Mouse (Mus musculus): ENCODE data around the gene Bag1. TPM values are rescaled to one million over a fixed set of nuclear protein-coding genes. Genes with fewer than 3 reads are reported as not detected.

Gene Bag1
- polyA plus RNA-seq, 1 experiment = 66.0 TPM

DNA sequence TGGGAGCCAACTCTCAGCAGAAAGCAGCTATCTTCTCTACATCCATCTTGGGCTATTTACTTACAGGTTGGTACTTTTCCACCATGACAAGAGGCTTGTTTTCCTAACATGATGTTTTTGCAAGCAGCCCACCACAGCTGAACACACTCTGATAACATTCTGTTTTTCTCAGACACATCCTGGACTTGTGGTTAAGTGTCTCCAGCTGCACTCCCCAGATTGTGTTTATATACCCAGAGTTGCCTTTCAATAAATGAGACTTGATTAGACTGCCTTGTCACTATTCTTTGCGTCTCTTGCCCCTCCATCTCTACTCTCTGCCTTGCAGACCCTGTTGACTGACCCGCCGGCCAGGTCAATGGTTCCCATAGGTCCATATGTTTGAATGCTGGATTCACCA lies 48.0 kb downstream of the Bag1 start:
- Histone ChIP-seq H3K27me3 (ENCODE audit: control insufficient read depth) (no peaks in the 10 kb centered on the region), H3K9me3 (ENCODE audit: control insufficient read depth, low read length) (peaks cover 5% of the 10 kb centered on the region; the same call in 1 of the 2 replicates), H3K4me3 (replicated peaks) (no peak overlapping the region), H3K4me1 (ENCODE audit: control insufficient read depth) (peaks cover 11% of the 10 kb centered on the region), H3K36me3 (ENCODE audit: control insufficient read depth) (no peaks in the 10 kb centered on the region)
- TF ChIP-seq TAL1 (IDR thresholded peaks at IDR 0.05; ENCODE audit: low read length) (no peak), GATA1 (IDR thresholded peaks at IDR 0.05; ENCODE audit: low read length) (no peak)

- no peak overlapping the region for H3K4me3 ChIP-seq (replicated peaks)
- no peaks in the 10 kb centered on the region for H3K27me3 ChIP-seq (ENCODE audit: control insufficient read depth)
- TF ChIP-seq TAL1 (IDR thresholded peaks at IDR 0.05; ENCODE audit: low read length) (no peak), GATA1 (IDR thresholded peaks at IDR 0.05; ENCODE audit: low read length) (no peak)
Observed at GRCm38 (mm10) chr4:40899264-40899663, 48.8 kb downstream of the Bag1 start.

GRCm38 (mm10) chr4:40898476-40899044 lies 49.5 kb downstream of the Bag1 start:
- Histone ChIP-seq H3K4me3 (replicated peaks) (no peak overlapping the region), H3K4me1 (ENCODE audit: control insufficient read depth) (peaks cover 11% of the 10 kb centered on the region), H3K36me3 (ENCODE audit: control insufficient read depth) (no peaks in the 10 kb centered on the region), H3K9me3 (ENCODE audit: control insufficient read depth, low read length) (peaks cover 5% of the 10 kb centered on the region; the same call in 1 of the 2 replicates), H3K27me3 (ENCODE audit: control insufficient read depth) (no peaks in the 10 kb centered on the region)
- TF ChIP-seq TAL1 (IDR thresholded peaks at IDR 0.05; ENCODE audit: low read length) = no peak
- TF ChIP-seq GATA1 (IDR thresholded peaks at IDR 0.05; ENCODE audit: low read length) = no peak

More at GRCm38 (mm10) chr4:40899264-40899663, 48.8 kb downstream of the Bag1 start:
- peaks cover 11% of the 10 kb centered on the region for H3K4me1 ChIP-seq (ENCODE audit: control insufficient read depth)
- no peaks in the 10 kb centered on the region for H3K36me3 ChIP-seq (ENCODE audit: control insufficient read depth)
- H3K9me3 ChIP-seq (ENCODE audit: control insufficient read depth, low read length) = peaks cover 5% of the 10 kb centered on the region; the same call in 1 of the 2 replicates

DNA sequence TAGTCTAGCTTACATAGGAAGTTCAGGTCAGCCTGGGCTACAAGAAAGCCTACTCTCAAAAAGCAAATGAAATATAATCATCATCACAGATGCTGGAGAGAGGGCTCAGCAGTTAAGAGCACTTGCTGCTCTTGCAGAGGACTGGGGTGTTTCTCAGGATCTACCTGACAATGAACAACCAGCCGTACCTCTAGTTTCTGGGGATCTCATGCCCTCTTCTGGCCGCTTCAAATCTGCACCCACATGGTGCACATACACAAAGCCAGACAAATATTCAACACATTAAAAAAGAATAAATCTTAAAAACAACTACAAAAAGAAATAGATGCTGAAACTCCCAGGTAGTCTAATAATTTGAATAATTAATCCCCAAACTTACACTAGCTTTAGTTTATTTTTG lies 52.4 kb downstream of the Bag1 start:
- Histone ChIP-seq H3K4me1 (ENCODE audit: control insufficient read depth) (peaks cover 9% of the 10 kb centered on the region), H3K4me3 (replicated peaks) (no peak overlapping the region)

DNA sequence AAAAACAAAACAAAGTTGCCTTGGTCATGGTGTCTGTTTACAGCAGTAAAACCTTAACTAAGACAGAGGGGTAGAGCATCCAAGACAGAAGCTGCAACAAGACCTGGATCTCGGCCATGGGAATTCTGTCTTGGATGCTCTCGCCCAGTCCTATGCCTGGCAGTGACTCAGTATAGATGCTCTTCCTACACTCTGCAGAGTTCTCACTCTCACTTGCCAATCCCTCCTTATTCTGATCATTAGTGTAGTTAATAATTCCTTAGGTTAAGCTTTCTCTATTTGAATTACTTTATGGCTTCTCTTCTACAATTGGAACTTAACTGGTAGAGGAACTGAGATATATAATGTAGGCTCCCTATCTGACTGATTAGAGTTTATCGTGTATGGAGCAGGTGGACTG lies 53.0 kb downstream of the Bag1 start:
- H3K9me3 ChIP-seq (ENCODE audit: control insufficient read depth, low read length) = peaks cover 3% of the 10 kb centered on the region; the same call in 1 of the 2 replicates
- H3K36me3 ChIP-seq (ENCODE audit: control insufficient read depth) = no peaks in the 10 kb centered on the region
- H3K4me3 ChIP-seq (replicated peaks) = no peak overlapping the region
- TF ChIP-seq GATA1 (IDR thresholded peaks at IDR 0.05; ENCODE audit: low read length) (no peak), TAL1 (IDR thresholded peaks at IDR 0.05; ENCODE audit: low read length) (no peak)
- peaks cover 4% of the 10 kb centered on the region; the same call in 1 of the 2 replicates for H3K4me1 ChIP-seq (ENCODE audit: control insufficient read depth)
- no peaks in the 10 kb centered on the region for H3K27me3 ChIP-seq (ENCODE audit: control insufficient read depth)

More for the DNA sequence above, 52.4 kb downstream of the Bag1 start:
- Histone ChIP-seq H3K27me3 (ENCODE audit: control insufficient read depth) (no peaks in the 10 kb centered on the region), H3K9me3 (ENCODE audit: control insufficient read depth, low read length) (peaks cover 5% of the 10 kb centered on the region; the same call in 1 of the 2 replicates), H3K36me3 (ENCODE audit: control insufficient read depth) (no peaks in the 10 kb centered on the region)
- TF ChIP-seq GATA1 (IDR thresholded peaks at IDR 0.05; ENCODE audit: low read length) (no peak), TAL1 (IDR thresholded peaks at IDR 0.05; ENCODE audit: low read length) (no peak)

DNA sequence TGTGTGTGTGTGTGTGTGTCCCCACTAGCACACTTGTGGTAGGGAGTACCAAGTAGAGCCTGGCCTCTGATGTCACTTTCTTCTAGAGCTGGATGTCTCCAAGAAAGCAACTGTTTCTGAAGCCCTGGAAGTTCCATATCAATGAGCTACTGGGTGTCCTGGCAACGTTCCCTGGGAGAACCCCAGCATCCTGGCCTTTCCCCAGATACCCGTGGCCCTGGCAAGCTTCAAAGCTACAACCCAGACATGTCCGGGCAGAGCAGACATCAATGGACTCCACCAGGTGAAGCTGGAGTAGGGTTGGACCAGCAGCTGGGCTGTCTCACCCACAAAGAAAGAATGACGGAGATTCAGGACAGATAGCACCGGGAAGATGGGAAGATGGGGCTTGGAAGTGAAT lies 56.9 kb downstream of the Bag1 start:
- Histone ChIP-seq H3K4me1 (ENCODE audit: control insufficient read depth) (no peaks in the 10 kb centered on the region; the same call in 1 of the 2 replicates), H3K9me3 (ENCODE audit: control insufficient read depth, low read length) (peaks cover 3% of the 10 kb centered on the region; the same call in 1 of the 2 replicates), H3K27me3 (ENCODE audit: control insufficient read depth) (no peaks in the 10 kb centered on the region), H3K36me3 (ENCODE audit: control insufficient read depth) (no peaks in the 10 kb centered on the region), H3K4me3 (replicated peaks) (no peak overlapping the region)
- TF ChIP-seq TAL1 (IDR thresholded peaks at IDR 0.05; ENCODE audit: low read length) = no peak
- no peak for TF ChIP-seq GATA1 (IDR thresholded peaks at IDR 0.05; ENCODE audit: low read length)

GRCm38 (mm10) chr4:40889983-40890382 lies 58.1 kb downstream of the Bag1 start:
- TF ChIP-seq TAL1 (IDR thresholded peaks at IDR 0.05; ENCODE audit: low read length) = no peak
- TF ChIP-seq GATA1 (IDR thresholded peaks at IDR 0.05; ENCODE audit: low read length) = no peak
- Histone ChIP-seq H3K4me3 (replicated peaks) (no peak overlapping the region), H3K4me1 (ENCODE audit: control insufficient read depth) (no peaks in the 10 kb centered on the region; the same call in 1 of the 2 replicates)

DNA sequence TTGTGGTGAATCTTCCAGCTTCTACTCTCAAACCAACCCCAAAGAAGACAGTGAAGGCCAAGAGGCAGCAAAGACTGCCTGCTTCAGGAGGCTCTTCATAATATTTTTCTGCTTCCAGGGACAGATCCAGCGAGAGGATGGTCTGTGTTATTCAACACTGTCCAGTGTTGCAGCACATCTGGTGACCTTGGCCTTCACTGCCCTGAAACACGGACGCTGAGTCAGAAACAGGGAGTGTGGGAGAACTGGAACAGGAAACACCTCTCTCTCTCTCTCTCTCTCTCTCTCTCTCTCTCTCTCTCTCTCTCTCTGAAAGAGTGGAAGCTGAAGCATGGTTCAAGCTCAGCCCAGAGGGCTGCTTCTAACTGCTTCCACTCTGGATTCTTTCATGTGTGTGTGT lies 58.8 kb downstream of the Bag1 start:
- Histone ChIP-seq H3K4me1 (ENCODE audit: control insufficient read depth) (no peaks in the 10 kb centered on the region; the same call in 1 of the 2 replicates), H3K36me3 (ENCODE audit: control insufficient read depth) (no peaks in the 10 kb centered on the region), H3K9me3 (ENCODE audit: control insufficient read depth, low read length) (no peaks in the 10 kb centered on the region), H3K27me3 (ENCODE audit: control insufficient read depth) (no peaks in the 10 kb centered on the region), H3K4me3 (replicated peaks) (no peak overlapping the region)
- no peak for TF ChIP-seq GATA1 (IDR thresholded peaks at IDR 0.05; ENCODE audit: low read length)

More at GRCm38 (mm10) chr4:40889983-40890382, 58.1 kb downstream of the Bag1 start:
- no peaks in the 10 kb centered on the region for H3K27me3 ChIP-seq (ENCODE audit: control insufficient read depth)
- H3K9me3 ChIP-seq (ENCODE audit: control insufficient read depth, low read length) = no peaks in the 10 kb centered on the region
- H3K36me3 ChIP-seq (ENCODE audit: control insufficient read depth) = no peaks in the 10 kb centered on the region

- Histone ChIP-seq H3K4me3 (replicated peaks) (no peak overlapping the region), H3K4me1 (ENCODE audit: control insufficient read depth) (no peaks in the 10 kb centered on the region; the same call in 1 of the 2 replicates), H3K9me3 (ENCODE audit: control insufficient read depth, low read length) (no peaks in the 10 kb centered on the region), H3K27me3 (ENCODE audit: control insufficient read depth) (no peaks in the 10 kb centered on the region), H3K36me3 (ENCODE audit: control insufficient read depth) (no peaks in the 10 kb centered on the region)
- TF ChIP-seq GATA1 (IDR thresholded peaks at IDR 0.05; ENCODE audit: low read length) (no peak), TAL1 (IDR thresholded peaks at IDR 0.05; ENCODE audit: low read length) (no peak)
Observed at GRCm38 (mm10) chr4:40888839-40889238, 59.3 kb downstream of the Bag1 start.

Other genes starting within 250 kb of the Bag1 start
- 0.24 and 0.26 TPM in 2 replicates for gene Aptx, start 245.1 kb downstream of the Bag1 start, polyA plus RNA-seq (2012)
- gene Dnaja1, start 226.1 kb downstream of the Bag1 start, polyA plus RNA-seq (2012) = 3.3 and 3.9 TPM in 2 replicates
- gene Smu1, start 190.4 kb downstream of the Bag1 start, polyA plus RNA-seq (2012) = 0.42 and 0.83 TPM in 2 replicates
- gene B4galt1, start 94.3 kb downstream of the Bag1 start, polyA plus RNA-seq (2012) = 2.3 and 2.7 TPM in 2 replicates
- not detected in 2 replicates for gene Spink4, start 28.2 kb downstream of the Bag1 start, polyA plus RNA-seq (2012)
- gene Chmp5, start 113 bp upstream of the Bag1 start, polyA plus RNA-seq (2012) = 0.53 and 0.67 TPM in 2 replicates
- 0.58 and 0.69 TPM in 2 replicates for gene Nfx1, start 22.6 kb upstream of the Bag1 start, polyA plus RNA-seq (2012)
- not detected in 2 replicates for gene Aqp7, start 99.8 kb upstream of the Bag1 start, polyA plus RNA-seq (2012)
- 3.0 and 4.8 TPM in 2 replicates for gene Aqp3, start 149.9 kb upstream of the Bag1 start, polyA plus RNA-seq (2012)
- 1.3 and 1.6 TPM in 2 replicates for gene Nol6, start 176.2 kb upstream of the Bag1 start, polyA plus RNA-seq (2012)
- gene Ube2r2, start 187.4 kb upstream of the Bag1 start, polyA plus RNA-seq (2012) = 15.9 and 16.5 TPM in 2 replicates